10 mouse cellular contexts compared by ENCODE assay signal in the genomic region with DNA sequence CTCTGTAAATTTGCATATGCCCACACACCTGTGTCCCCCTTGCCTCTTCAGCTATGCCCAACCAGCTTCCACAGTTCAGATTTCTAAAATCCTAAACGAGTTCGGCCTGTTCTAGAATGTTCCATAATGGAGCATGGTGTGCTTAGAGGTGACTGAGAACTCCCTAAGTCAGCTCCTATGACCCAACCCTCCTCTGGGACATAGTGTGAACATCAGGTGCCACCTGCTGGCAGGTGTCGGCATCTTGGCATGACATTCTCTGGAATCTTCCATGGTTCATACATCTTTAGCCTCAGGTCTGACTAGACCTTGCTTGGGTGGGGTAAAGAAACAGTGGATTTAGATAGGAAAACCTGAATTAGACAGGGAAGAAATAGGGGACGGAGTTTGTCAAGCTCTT. TPM values are rescaled to one million over a fixed set of nuclear protein-coding genes. Genes with fewer than 3 reads are reported as not detected.
DNase-seq lines count a peak whose midpoint lies in the region; ATAC-seq and TF ChIP-seq lines count a peak whose summit lies in the region.
"Had no signal": no experiment of that assay in that cellular context is flagged by ENCODE, and none has a peak within 500 bp of the region (broad histone marks: within the 10 kb centered on the region; RNA-seq: fewer than 3 reads in every experiment).

No protein-coding gene starts in this region.

- 70% methylated on average over 4 of the region's 4 CpGs for WGBS in cerebellum, adult 2 months
- 71% methylated on average over 4 of the region's 4 CpGs for WGBS in liver, embryonic 11.5 days

- no peak overlapping the region for H3K4me3 ChIP-seq in cerebellum, adult 2 months (replicated peaks; ENCODE audit: insufficient read depth, low read depth, low read length)
- H3K4me3 ChIP-seq in liver, embryonic 11.5 days (ENCODE audit: low read depth, low read length): no peak overlapping the region
- H3K4me3 ChIP-seq: hindbrain, embryonic 15.5 days had no signal

- no peak overlapping the region for H3K4me2 ChIP-seq in liver, embryonic 11.5 days
- H3K4me2 ChIP-seq: hindbrain, embryonic 15.5 days had no signal

- no peak overlapping the region for H3K9ac ChIP-seq in liver, embryonic 11.5 days (ENCODE audit: low read depth, low read length)
- H3K9ac ChIP-seq: hindbrain, embryonic 15.5 days had no signal

- no peak overlapping the region for H3K27ac ChIP-seq in cerebellum, adult 2 months (ENCODE audit: insufficient read depth, low read length)
- H3K27ac ChIP-seq in liver, embryonic 11.5 days (ENCODE audit: low read depth, low read length): 0 out of 2 replicates have a peak overlapping the region, but pooled peaks have one; percentile 14
- H3K27ac ChIP-seq: hindbrain, embryonic 15.5 days had no signal

- TF ChIP-seq CTCF in cerebellum, adult 2 months (IDR thresholded peaks at IDR 0.05; ENCODE audit: borderline replicate concordance, insufficient read depth, low read depth, low read length): peak; percentile 59; the same call in 1 of the 2 replicates

- no peaks in the 10 kb centered on the region for H3K9me3 ChIP-seq in liver, embryonic 11.5 days (ENCODE audit: control insufficient read depth, low read length)
- H3K9me3 ChIP-seq: G1E; hindbrain, embryonic 15.5 days had no signal

- H3K27me3 ChIP-seq in cerebellum, adult 2 months (ENCODE audit: control insufficient read depth, insufficient read depth, low read length): no peaks in the 10 kb centered on the region
- H3K27me3 ChIP-seq in liver, embryonic 11.5 days (replicated peaks; ENCODE audit: control insufficient read depth, insufficient read depth, low read length): no peaks in the 10 kb centered on the region
- H3K27me3 ChIP-seq: hindbrain, embryonic 15.5 days had no signal

- H3K4me1 ChIP-seq in cerebellum, adult 2 months (ENCODE audit: control insufficient read depth, insufficient read depth, low read length): no peaks in the 10 kb centered on the region
- peaks cover 10% of the 10 kb centered on the region for H3K4me1 ChIP-seq in liver, embryonic 11.5 days (replicated peaks; ENCODE audit: control insufficient read depth, insufficient read depth, low read length)
- H3K4me1 ChIP-seq: hindbrain, embryonic 15.5 days had no signal

- peak; percentile 22 to 34 for DNase-seq in cerebellum, adult 2 months
- no peak for DNase-seq in cerebellum, adult 11 months
- DNase-seq in B cell, adult 2 months: peak; percentile 36 to 40
- DNase-seq in liver, embryonic 11.5 days (ENCODE audit: low spot score): no peak
- DNase-seq in spleen, postnatal 36 days (ENCODE audit: low spot score in 2 of 2): peak; percentile 26 to 31
- no peak for DNase-seq in testis, postnatal 14 days (ENCODE audit: low spot score)

- TF ChIP-seq POLR2A in cerebellum, adult 2 months (IDR thresholded peaks at IDR 0.05; ENCODE audit: borderline replicate concordance, insufficient read depth, low read length): no peak

- H3K36me3 ChIP-seq in liver, embryonic 11.5 days (ENCODE audit: control insufficient read depth, insufficient read depth, low read length): no peaks in the 10 kb centered on the region
- H3K36me3 ChIP-seq: G1E; hindbrain, embryonic 15.5 days had no signal

- peak; percentile 59 for ATAC-seq in common myeloid progenitor, adult 5-6 weeks (replicated peaks; ENCODE audit: low read depth, poor library complexity, severe bottlenecking)
- ATAC-seq in liver, embryonic 11.5 days (replicated peaks; ENCODE audit: low FRiP score): 0 out of 2 replicates have a peak, but pooled peaks have one; percentile 29
- no peak for ATAC-seq in activated CD4-positive, CD25-positive, alpha-beta regulatory T cell, adult 4 months

RNA-seq across cellular contexts. Expression of gene Muc6, which starts 15.9 kb away (rescaled TPM):
- 0.05 and 0.08 TPM in 2 replicates for polyA plus RNA-seq in cerebellum, adult 2 months (2012; rRNA removed)
- total RNA-seq in common myeloid progenitor, adult 5-6 weeks (2017): 0.18 TPM in 1 of 2 replicates, not detected in the other
- polyA plus RNA-seq in liver, embryonic 11.5 days (2014; fragmentation: Nextera tagmentation; extraction: Ambion mirVana): 2.4 and 2.6 TPM in 2 replicates
- under 1 TPM; 0.40 to 0.54 TPM for polyA plus RNA-seq in activated CD4-positive, CD25-positive, alpha-beta regulatory T cell, adult 4 months (2017; shearing (Covaris generic))
- polyA plus RNA-seq: G1E had no signal

RNA-seq across cellular contexts. Expression of gene Muc2, which starts 19.1 kb away (rescaled TPM):
- polyA plus RNA-seq in cerebellum, adult 2 months (2012; rRNA removed): 0.33 and 0.44 TPM in 2 replicates
- total RNA-seq in common myeloid progenitor, adult 5-6 weeks (2017): not detected in 2 replicates
- 0.21 and 0.22 TPM in 2 replicates for polyA plus RNA-seq in liver, embryonic 11.5 days (2014; fragmentation: Nextera tagmentation; extraction: Ambion mirVana)
- not detected for polyA plus RNA-seq in activated CD4-positive, CD25-positive, alpha-beta regulatory T cell, adult 4 months (2017; shearing (Covaris generic))
- polyA plus RNA-seq: G1E had no signal

Comparison
In these comparisons a context has a peak if more than half of its experiments do, and no peak if none do; other contexts are left out.
1. DNase-seq: peak in cerebellum, adult 2 months (2 of 2), B cell, adult 2 months (2 of 2) and spleen, postnatal 36 days (2 of 2); none in cerebellum, adult 11 months (single experiment), liver, embryonic 11.5 days (single experiment) and testis, postnatal 14 days (single experiment).